In genomic region chr19:3960211-3960610, GRCm38 (mm10) we compare ENCODE assay signal across 32 mouse cellular contexts. TPM values are rescaled to one million over a fixed set of nuclear protein-coding genes. Genes with fewer than 3 reads are reported as not detected.
DNase-seq lines count a peak whose midpoint lies in the region; ATAC-seq and TF ChIP-seq lines count a peak whose summit lies in the region.
"Had no signal": no experiment of that assay in that cellular context is flagged by ENCODE, and none has a peak within 500 bp of the region (broad histone marks: within the 10 kb centered on the region; RNA-seq: fewer than 3 reads in every experiment).

No protein-coding gene starts in this region.

- H3K4me3 ChIP-seq in lung, postnatal 0 days (ENCODE audit: low read depth, low read length) = no peak overlapping the region
- H3K4me3 ChIP-seq: embryonic facial prominence, embryonic 10.5 days; embryonic facial prominence, embryonic 13.5 days; erythroblast, embryonic 14.5 days; forebrain, embryonic 12.5 days; forebrain, embryonic 15.5 days; heart, embryonic 12.5 days; heart, embryonic 15.5 days had no signal

- 49% methylated on average over 5 of the region's 5 CpGs for WGBS in lung, postnatal 0 days

- H3K4me2 ChIP-seq in lung, postnatal 0 days (replicated peaks; ENCODE audit: low read depth, low read length) = no peak overlapping the region
- H3K4me2 ChIP-seq: embryonic facial prominence, embryonic 13.5 days; forebrain, embryonic 12.5 days; forebrain, embryonic 15.5 days; heart, embryonic 12.5 days; heart, embryonic 15.5 days; hindbrain, embryonic 14.5 days had no signal

- H3K4me1 ChIP-seq in lung, postnatal 0 days (ENCODE audit: insufficient read depth, low read depth, low read length) = no peaks in the 10 kb centered on the region
- H3K4me1 ChIP-seq: embryonic facial prominence, embryonic 13.5 days; forebrain, embryonic 12.5 days; heart, embryonic 15.5 days had no signal

- no peak overlapping the region for H3K9ac ChIP-seq in lung, postnatal 0 days (replicated peaks; ENCODE audit: low read depth)
- H3K9ac ChIP-seq: embryonic facial prominence, embryonic 13.5 days; forebrain, embryonic 12.5 days; forebrain, embryonic 15.5 days; heart, embryonic 12.5 days; heart, embryonic 15.5 days; hindbrain, embryonic 14.5 days had no signal

- TF ChIP-seq CTCF in lung, postnatal 0 days (IDR thresholded peaks at IDR 0.05) = no peak

- no peaks in the 10 kb centered on the region for H3K27me3 ChIP-seq in lung, postnatal 0 days (replicated peaks; ENCODE audit: insufficient read depth, low read length)
- H3K27me3 ChIP-seq: embryonic facial prominence, embryonic 13.5 days; forebrain, embryonic 12.5 days; forebrain, embryonic 15.5 days; heart, embryonic 15.5 days had no signal

- TF ChIP-seq EP300 in lung, postnatal 0 days (IDR thresholded peaks at IDR 0.05) = peak; percentile 70

- no peaks in the 10 kb centered on the region for H3K9me3 ChIP-seq in lung, postnatal 0 days (ENCODE audit: low read length)
- H3K9me3 ChIP-seq: embryonic facial prominence, embryonic 10.5 days; embryonic facial prominence, embryonic 13.5 days; forebrain, embryonic 12.5 days; forebrain, embryonic 15.5 days; heart, embryonic 12.5 days; heart, embryonic 15.5 days had no signal

- peak; percentile 80 for ATAC-seq in lung, postnatal 0 days
- ATAC-seq: activated CD4-positive, CD25-positive, alpha-beta regulatory T cell, adult 4 months; CD4-positive, CD25-positive, alpha-beta regulatory T cell, adult 4 months; forebrain, embryonic 15.5 days had no signal

- H3K27ac ChIP-seq in lung, postnatal 0 days (ENCODE audit: low read length) = no peak overlapping the region
- H3K27ac ChIP-seq: embryonic facial prominence, embryonic 10.5 days; embryonic facial prominence, embryonic 13.5 days; forebrain, embryonic 12.5 days; forebrain, embryonic 15.5 days; heart, embryonic 15.5 days; hindbrain, embryonic 14.5 days had no signal

- no peaks in the 10 kb centered on the region for H3K36me3 ChIP-seq in lung, postnatal 0 days (ENCODE audit: insufficient read depth, low read length)
- H3K36me3 ChIP-seq: embryonic facial prominence, embryonic 10.5 days; embryonic facial prominence, embryonic 13.5 days; forebrain, embryonic 12.5 days; forebrain, embryonic 15.5 days; heart, embryonic 12.5 days; heart, embryonic 15.5 days had no signal

- peak; percentile 62 for DNase-seq in urinary bladder, postnatal 14 days (ENCODE audit: low spot score)
- no peak for DNase-seq in urinary bladder, postnatal 36 days (ENCODE audit: low spot score in 2 of 2)
- DNase-seq in lung, postnatal 0 days (ENCODE audit: low spot score) = peak; percentile 76
- peak; percentile 53 for DNase-seq in lung, postnatal 36 days
- no peak for DNase-seq in layer of hippocampus, postnatal 36 days
- no peak for DNase-seq in right cerebral cortex, postnatal 14 days
- DNase-seq: adrenal gland, adult 8-10 months; adrenal gland, postnatal 25 days; cerebellum, adult 11-12 months; cerebellum, adult 8-10 months; cerebellum, postnatal 10 days; cerebellum, postnatal 36 days; embryo, embryonic 11 days; gastrocnemius, postnatal 25 days; heart, adult 18-20 months; heart, postnatal 10 days; heart, postnatal 4 days had no signal

RNA-seq across cellular contexts. Expression of gene Aldh3b3, which starts 1.8 kb away (rescaled TPM):
- 0.04 and 0.06 TPM in 2 replicates for polyA plus RNA-seq in lung, postnatal 0 days (2015; fragmentation: Nextera tagmentation; extraction: Ambion mirVana)
- total RNA-seq in layer of hippocampus, postnatal 36 days (2021) = not detected
- total RNA-seq: gastrocnemius, adult 8-10 months; gastrocnemius, postnatal 25 days; MEL had no signal
- polyA plus RNA-seq: activated CD4-positive, CD25-positive, alpha-beta regulatory T cell, adult 4 months; C2C12; CD4-positive, CD25-positive, alpha-beta regulatory T cell, adult 4 months; cortical plate, adult 2 months; embryonic facial prominence, embryonic 10.5 days; erythroblast, embryonic 14.5 days; forebrain, embryonic 12.5 days; forebrain, embryonic 15.5 days; heart, embryonic 12.5 days; heart, embryonic 15.5 days; hindbrain, embryonic 11.5 days; hindbrain, embryonic 14.5 days had no signal

RNA-seq across cellular contexts. Expression of gene Aldh3b2, which starts 11.9 kb away (rescaled TPM):
- 0.47 and 0.71 TPM in 2 replicates for polyA plus RNA-seq in lung, postnatal 0 days (2015; fragmentation: Nextera tagmentation; extraction: Ambion mirVana)
- total RNA-seq in layer of hippocampus, postnatal 36 days (2021) = under 1 TPM; 0.72 to 0.86 TPM
- total RNA-seq: MEL had no signal
- polyA plus RNA-seq: activated CD4-positive, CD25-positive, alpha-beta regulatory T cell, adult 4 months; C2C12; CD4-positive, CD25-positive, alpha-beta regulatory T cell, adult 4 months had no signal

RNA-seq across cellular contexts. Expression of gene Unc93b1, which starts 25.2 kb away (rescaled TPM):
- 40.0 and 45.5 TPM in 2 replicates for polyA plus RNA-seq in lung, postnatal 0 days (2015; fragmentation: Nextera tagmentation; extraction: Ambion mirVana)
- 10 to 100 TPM; 14.2 to 14.5 TPM for total RNA-seq in layer of hippocampus, postnatal 36 days (2021)

RNA-seq across cellular contexts. Expression of gene Acy3, which starts 26.2 kb away (rescaled TPM):
- polyA plus RNA-seq in lung, postnatal 0 days (2015; fragmentation: Nextera tagmentation; extraction: Ambion mirVana) = 14.9 and 15.7 TPM in 2 replicates
- 1 to 10 TPM; 1.4 TPM for total RNA-seq in layer of hippocampus, postnatal 36 days (2021)
- polyA plus RNA-seq: erythroblast, embryonic 14.5 days had no signal

RNA-seq across cellular contexts. Expression of gene Aldh3b1, which starts 30.6 kb away (rescaled TPM):
- 33.2 and 38.3 TPM in 2 replicates for polyA plus RNA-seq in lung, postnatal 0 days (2015; fragmentation: Nextera tagmentation; extraction: Ambion mirVana)
- total RNA-seq in layer of hippocampus, postnatal 36 days (2021) = 1 to 10 TPM; 2.8 to 3.0 TPM
- polyA plus RNA-seq: erythroblast, embryonic 14.5 days had no signal

Comparison
In these comparisons a context has a peak if more than half of its experiments do, and no peak if none do; other contexts are left out.
1. DNase-seq: peak in urinary bladder, postnatal 14 days (single experiment), lung, postnatal 0 days (single experiment) and lung, postnatal 36 days (single experiment); none in urinary bladder, postnatal 36 days (0 of 2), layer of hippocampus, postnatal 36 days (0 of 2) and right cerebral cortex, postnatal 14 days (single experiment).